Mouse (Mus musculus) mouse trophoblast stem cell (cell line): ENCODE results near the gene Arpc2.

Experiments
- in situ Hi-C, 2 experiments: fragments of 300-500 bp; cut with MseI, MboI; formaldehyde crosslinking; loops; 2 replicates in 1 of 2; 3 replicates in 1 of 2; pipeline ENCODE4 v1.15.1; 2025

The Arpc2 gene

GRCm38 (mm10) chr1:74300347-74301110 lies 64.6 kb downstream of the Arpc2 start:
- in situ Hi-C loops: no loop called here

- in situ Hi-C loops: no loop called here
These were observed 66.3 kb downstream of the Arpc2 start for GRCm38 (mm10) chr1:74302229-74302628.

- in situ Hi-C loops: no loop called here
These were observed 67.0 kb downstream of the Arpc2 start for GRCm38 (mm10) chr1:74302835-74303234.

GRCm38 (mm10) chr1:74303509-74304338 lies 67.8 kb downstream of the Arpc2 start:
- in situ Hi-C loops: no loop called here

- in situ Hi-C loops: no loop called here
These were observed 68.5 kb downstream of the Arpc2 start for GRCm38 (mm10) chr1:74304339-74304790.

GRCm38 (mm10) chr1:74304946-74305345 lies 69.1 kb downstream of the Arpc2 start:
- in situ Hi-C loops: no loop called here

- in situ Hi-C loops: no loop called here
These were observed 69.6 kb downstream of the Arpc2 start, which contains the start of gene Tmbim1 for GRCm38 (mm10) chr1:74305522-74305921. Gene Tmbim1, minus strand, starts transcription at chr1:74305622.

- in situ Hi-C loops: no loop called here
These were observed 71.3 kb downstream of the Arpc2 start for GRCm38 (mm10) chr1:74307146-74307545.

GRCm38 (mm10) chr1:74308001-74308964 lies 72.4 kb downstream of the Arpc2 start:
- in situ Hi-C loops: no loop called here

GRCm38 (mm10) chr1:74309767-74310166 lies 73.9 kb downstream of the Arpc2 start:
- in situ Hi-C loops: loop anchor here in 1 of 2 experiments (10.0 kb wide), 1 partner anchor 55 kb away; the partner anchor contains the start of gene Catip

GRCm38 (mm10) chr1:74313049-74313692 lies 77.3 kb downstream of the Arpc2 start:
- in situ Hi-C loops: loop anchor here in 1 of 2 experiments (10.0 kb wide), 1 partner anchor 52 kb away; the partner anchor contains the start of gene Catip

- in situ Hi-C loops: loop anchor here in 1 of 2 experiments (10.0 kb wide), 1 partner anchor 50 kb away; the partner anchor contains the start of gene Catip
These were observed 78.9 kb downstream of the Arpc2 start for GRCm38 (mm10) chr1:74314796-74315195.

GRCm38 (mm10) chr1:74316114-74316827 lies 80.4 kb downstream of the Arpc2 start:
- in situ Hi-C loops: loop anchor here in 1 of 2 experiments (10.0 kb wide), 1 partner anchor 49 kb away; the partner anchor contains the start of gene Catip
